Mouse (Mus musculus): Measurements from ENCODE around the gene Hpse2. TPM values are rescaled to one million over a fixed set of nuclear protein-coding genes. Genes with fewer than 3 reads are reported as not detected.

Hpse2 gene
- polyA plus RNA-seq, 1 experiment from 2014 or later = 0.69 TPM

DNA sequence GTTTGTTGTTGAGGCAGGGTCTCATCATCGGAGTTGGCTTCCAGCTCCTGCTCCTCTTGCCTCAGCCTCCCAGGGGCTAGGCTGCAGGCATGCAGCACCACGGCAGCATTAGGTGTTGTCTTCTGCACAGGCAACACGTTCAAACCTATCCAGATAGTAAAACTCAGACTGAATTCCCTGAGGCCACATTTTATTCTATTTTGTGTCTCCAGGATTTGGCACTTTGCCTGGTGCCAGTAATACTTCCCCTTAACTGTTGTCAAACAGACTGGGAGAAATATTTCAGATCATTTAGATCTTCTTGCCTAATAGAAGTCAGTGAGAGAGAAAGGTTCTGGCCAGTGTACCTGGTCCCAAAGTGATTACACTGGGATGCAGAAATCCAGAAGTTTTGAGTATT lies 458.5 kb downstream of the Hpse2 start:
- no peak overlapping the region for H3K9ac ChIP-seq (replicated peaks; ENCODE audit: low read length)
- H3K4me3 ChIP-seq (ENCODE audit: low read length) = no peak overlapping the region
- ATAC-seq (ENCODE audit: low FRiP score, low TSS enrichment) = no peak
- no peaks in the 10 kb centered on the region for H3K9me3 ChIP-seq (ENCODE audit: low read length)
- H3K4me2 ChIP-seq (replicated peaks; ENCODE audit: low read depth, low read length) = no peak overlapping the region
- no peak overlapping the region for H3K27ac ChIP-seq (ENCODE audit: low read length)
- H3K36me3 ChIP-seq (ENCODE audit: insufficient read depth, low read length) = no peaks in the 10 kb centered on the region
- 41% methylated on average over 3 of the region's 3 CpGs for WGBS
- H3K4me1 ChIP-seq (ENCODE audit: insufficient read depth, low read length) = no peaks in the 10 kb centered on the region
- H3K27me3 ChIP-seq (ENCODE audit: insufficient read depth, low read length) = no peaks in the 10 kb centered on the region

DNA sequence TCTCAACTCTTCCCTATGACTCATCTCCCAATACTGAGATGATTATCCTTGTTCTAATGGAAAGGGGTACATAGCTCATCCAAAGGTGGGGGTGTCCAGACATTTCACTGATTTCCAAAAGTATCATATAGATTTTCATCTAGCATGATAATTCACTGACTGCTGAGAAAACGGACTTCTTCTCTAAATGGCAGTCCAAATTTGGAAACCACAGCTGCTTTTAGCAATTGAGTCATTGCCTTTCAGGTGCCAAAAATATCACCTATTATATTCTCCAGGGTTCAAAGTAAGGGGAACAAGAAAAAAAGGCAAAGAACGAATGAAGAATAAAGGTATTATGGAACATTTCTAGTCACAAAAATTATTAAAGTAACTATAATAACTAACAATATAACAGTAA lies 459.9 kb downstream of the Hpse2 start:
- Histone ChIP-seq H3K4me1 (ENCODE audit: insufficient read depth, low read length) (no peaks in the 10 kb centered on the region), H3K4me2 (replicated peaks; ENCODE audit: low read depth, low read length) (no peak overlapping the region), H3K9ac (replicated peaks; ENCODE audit: low read length) (no peak overlapping the region), H3K27ac (ENCODE audit: low read length) (no peak overlapping the region), H3K36me3 (ENCODE audit: insufficient read depth, low read length) (no peaks in the 10 kb centered on the region), H3K27me3 (ENCODE audit: insufficient read depth, low read length) (no peaks in the 10 kb centered on the region), H3K4me3 (ENCODE audit: low read length) (no peak overlapping the region), H3K9me3 (ENCODE audit: low read length) (no peaks in the 10 kb centered on the region)
- 60% methylated on average over 2 of the region's 2 CpGs for WGBS
- ATAC-seq (ENCODE audit: low FRiP score, low TSS enrichment) = no peak

GRCm38 (mm10) chr19:42922610-42923009 lies 465.5 kb downstream of the Hpse2 start:
- H3K4me1 ChIP-seq (ENCODE audit: insufficient read depth, low read length) = no peaks in the 10 kb centered on the region
- no peaks in the 10 kb centered on the region for H3K9me3 ChIP-seq (ENCODE audit: low read length)
- no peak overlapping the region for H3K9ac ChIP-seq (replicated peaks; ENCODE audit: low read length)
- H3K27ac ChIP-seq (ENCODE audit: low read length) = no peak overlapping the region; the same call in 1 of the 2 replicates
- H3K27me3 ChIP-seq (ENCODE audit: insufficient read depth, low read length) = no peaks in the 10 kb centered on the region
- no peaks in the 10 kb centered on the region for H3K36me3 ChIP-seq (ENCODE audit: insufficient read depth, low read length)
- H3K4me2 ChIP-seq (replicated peaks; ENCODE audit: low read depth, low read length) = no peak overlapping the region
- no peak for ATAC-seq (ENCODE audit: low FRiP score, low TSS enrichment)
- WGBS = 45% methylated on average over 3 of the region's 3 CpGs
- H3K4me3 ChIP-seq (ENCODE audit: low read length) = no peak overlapping the region

GRCm38 (mm10) chr19:42913703-42914102 lies 474.5 kb downstream of the Hpse2 start:
- no peaks in the 10 kb centered on the region for H3K4me1 ChIP-seq (ENCODE audit: insufficient read depth, low read length)
- H3K9ac ChIP-seq (replicated peaks; ENCODE audit: low read length) = no peak overlapping the region
- no peaks in the 10 kb centered on the region for H3K27me3 ChIP-seq (ENCODE audit: insufficient read depth, low read length)
- no peak for ATAC-seq (ENCODE audit: low FRiP score, low TSS enrichment)
- no peaks in the 10 kb centered on the region for H3K9me3 ChIP-seq (ENCODE audit: low read length)
- no peak overlapping the region for H3K27ac ChIP-seq (ENCODE audit: low read length)
- no peak overlapping the region for H3K4me2 ChIP-seq (replicated peaks; ENCODE audit: low read depth, low read length)
- no peak overlapping the region for H3K4me3 ChIP-seq (ENCODE audit: low read length)
- H3K36me3 ChIP-seq (ENCODE audit: insufficient read depth, low read length) = no peaks in the 10 kb centered on the region
- WGBS = 75% methylated on average over 5 of the region's 5 CpGs

- ATAC-seq (ENCODE audit: low FRiP score, low TSS enrichment) = no peak
- Histone ChIP-seq H3K27me3 (ENCODE audit: insufficient read depth, low read length) (no peaks in the 10 kb centered on the region), H3K4me3 (ENCODE audit: low read length) (no peak overlapping the region), H3K9me3 (ENCODE audit: low read length) (no peaks in the 10 kb centered on the region), H3K4me1 (ENCODE audit: insufficient read depth, low read length) (peaks cover 2% of the 10 kb centered on the region; the same call in 1 of the 2 replicates), H3K27ac (ENCODE audit: low read length) (no peak overlapping the region), H3K4me2 (replicated peaks; ENCODE audit: low read depth, low read length) (no peak overlapping the region), H3K36me3 (ENCODE audit: insufficient read depth, low read length) (no peaks in the 10 kb centered on the region), H3K9ac (replicated peaks; ENCODE audit: low read length) (no peak overlapping the region)
- WGBS = 83% methylated on average over 4 of the region's 4 CpGs
Measured at GRCm38 (mm10) chr19:42909719-42910118, 478.4 kb downstream of the Hpse2 start.

GRCm38 (mm10) chr19:42908553-42908952 lies 479.6 kb downstream of the Hpse2 start:
- Histone ChIP-seq H3K36me3 (ENCODE audit: insufficient read depth, low read length) (no peaks in the 10 kb centered on the region), H3K4me3 (ENCODE audit: low read length) (no peak overlapping the region), H3K9me3 (ENCODE audit: low read length) (no peaks in the 10 kb centered on the region), H3K4me1 (ENCODE audit: insufficient read depth, low read length) (peaks cover 3% of the 10 kb centered on the region; the same call in 1 of the 2 replicates), H3K9ac (replicated peaks; ENCODE audit: low read length) (no peak overlapping the region), H3K27me3 (ENCODE audit: insufficient read depth, low read length) (no peaks in the 10 kb centered on the region), H3K27ac (ENCODE audit: low read length) (no peak overlapping the region), H3K4me2 (replicated peaks; ENCODE audit: low read depth, low read length) (no peak overlapping the region)
- 80% methylated on average over 6 of the region's 6 CpGs for WGBS
- ATAC-seq (ENCODE audit: low FRiP score, low TSS enrichment) = no peak

- Histone ChIP-seq H3K4me3 (ENCODE audit: low read length) (no peak overlapping the region), H3K36me3 (ENCODE audit: insufficient read depth, low read length) (no peaks in the 10 kb centered on the region), H3K4me1 (ENCODE audit: insufficient read depth, low read length) (peaks cover 3% of the 10 kb centered on the region; the same call in 1 of the 2 replicates), H3K9me3 (ENCODE audit: low read length) (no peaks in the 10 kb centered on the region), H3K4me2 (replicated peaks; ENCODE audit: low read depth, low read length) (no peak overlapping the region), H3K27me3 (ENCODE audit: insufficient read depth, low read length) (no peaks in the 10 kb centered on the region), H3K9ac (replicated peaks; ENCODE audit: low read length) (no peak overlapping the region), H3K27ac (ENCODE audit: low read length) (no peak overlapping the region)
- WGBS = 77% methylated on average over 5 of the region's 5 CpGs
- no peak for ATAC-seq (ENCODE audit: low FRiP score, low TSS enrichment)
Measured at GRCm38 (mm10) chr19:42906328-42906727, 481.8 kb downstream of the Hpse2 start.

- peaks cover 3% of the 10 kb centered on the region; the same call in 1 of the 2 replicates for H3K4me1 ChIP-seq (ENCODE audit: insufficient read depth, low read length)
- H3K27me3 ChIP-seq (ENCODE audit: insufficient read depth, low read length) = no peaks in the 10 kb centered on the region
- H3K9me3 ChIP-seq (ENCODE audit: low read length) = no peaks in the 10 kb centered on the region
- H3K27ac ChIP-seq (ENCODE audit: low read length) = no peak overlapping the region
- no peak overlapping the region for H3K4me2 ChIP-seq (replicated peaks; ENCODE audit: low read depth, low read length)
- ATAC-seq (ENCODE audit: low FRiP score, low TSS enrichment) = peak; percentile 23; the same call in 1 of the 2 replicates
- WGBS = 26% methylated on average over 7 of the region's 7 CpGs
- no peak overlapping the region for H3K4me3 ChIP-seq (ENCODE audit: low read length)
- H3K9ac ChIP-seq (replicated peaks; ENCODE audit: low read length) = no peak overlapping the region
- no peaks in the 10 kb centered on the region for H3K36me3 ChIP-seq (ENCODE audit: insufficient read depth, low read length)
Measured at GRCm38 (mm10) chr19:42904726-42905125, 483.4 kb downstream of the Hpse2 start.

DNA sequence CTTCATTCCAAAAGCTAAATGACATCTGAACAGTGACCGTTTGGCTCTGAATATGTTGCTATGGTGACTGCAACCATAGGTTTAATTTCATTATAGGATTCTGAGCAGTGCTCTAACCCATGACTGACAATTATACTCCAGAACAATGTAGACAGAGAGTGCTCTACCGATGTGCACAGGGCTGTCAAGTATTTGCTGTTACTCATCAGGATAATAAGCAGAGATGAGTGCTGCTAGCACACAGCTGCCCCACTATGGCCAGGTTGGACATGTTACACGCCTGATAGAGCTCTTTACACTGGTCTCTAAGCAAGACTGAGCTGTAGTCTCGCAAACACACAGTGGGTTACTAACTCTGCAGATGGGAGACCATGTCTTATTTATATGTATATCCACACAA lies 483.9 kb downstream of the Hpse2 start:
- Histone ChIP-seq H3K27me3 (ENCODE audit: insufficient read depth, low read length) (no peaks in the 10 kb centered on the region), H3K4me1 (ENCODE audit: insufficient read depth, low read length) (peaks cover 3% of the 10 kb centered on the region; the same call in 1 of the 2 replicates), H3K27ac (ENCODE audit: low read length) (no peak overlapping the region), H3K4me3 (ENCODE audit: low read length) (no peak overlapping the region), H3K9ac (replicated peaks; ENCODE audit: low read length) (no peak overlapping the region), H3K9me3 (ENCODE audit: low read length) (no peaks in the 10 kb centered on the region), H3K36me3 (ENCODE audit: insufficient read depth, low read length) (no peaks in the 10 kb centered on the region), H3K4me2 (replicated peaks; ENCODE audit: low read depth, low read length) (no peak overlapping the region)
- 76% methylated on average over 4 of the region's 4 CpGs for WGBS
- no peak for ATAC-seq (ENCODE audit: low FRiP score, low TSS enrichment)

GRCm38 (mm10) chr19:42903840-42904239 lies 484.3 kb downstream of the Hpse2 start:
- Histone ChIP-seq H3K9me3 (ENCODE audit: low read length) (no peaks in the 10 kb centered on the region), H3K27ac (ENCODE audit: low read length) (no peak overlapping the region), H3K27me3 (ENCODE audit: insufficient read depth, low read length) (no peaks in the 10 kb centered on the region), H3K36me3 (ENCODE audit: insufficient read depth, low read length) (no peaks in the 10 kb centered on the region), H3K4me1 (ENCODE audit: insufficient read depth, low read length) (peaks cover 3% of the 10 kb centered on the region; the same call in 1 of the 2 replicates), H3K4me3 (ENCODE audit: low read length) (no peak overlapping the region), H3K9ac (replicated peaks; ENCODE audit: low read length) (no peak overlapping the region), H3K4me2 (replicated peaks; ENCODE audit: low read depth, low read length) (no peak overlapping the region)
- 84% methylated on average over 6 of the region's 6 CpGs for WGBS
- no peak; the same call in 1 of the 2 replicates for ATAC-seq (ENCODE audit: low FRiP score, low TSS enrichment)

Measured in kidney, embryonic 16.5 days (tissue).